Mouse (Mus musculus): Measurements from ENCODE around the gene Rabggta. TPM values are rescaled to one million over a fixed set of nuclear protein-coding genes. Genes with fewer than 3 reads are reported as not detected.
"Not testable (repeated sequence)": the region's sequence is repeated elsewhere in the genome, so short reads cannot be mapped to it uniquely, and the experiment has no call there.

Rabggta gene
- polyA plus RNA-seq (2015; fragmentation: Nextera tagmentation; extraction: Ambion mirVana): 58.9 and 60.6 TPM in 2 replicates

DNA sequence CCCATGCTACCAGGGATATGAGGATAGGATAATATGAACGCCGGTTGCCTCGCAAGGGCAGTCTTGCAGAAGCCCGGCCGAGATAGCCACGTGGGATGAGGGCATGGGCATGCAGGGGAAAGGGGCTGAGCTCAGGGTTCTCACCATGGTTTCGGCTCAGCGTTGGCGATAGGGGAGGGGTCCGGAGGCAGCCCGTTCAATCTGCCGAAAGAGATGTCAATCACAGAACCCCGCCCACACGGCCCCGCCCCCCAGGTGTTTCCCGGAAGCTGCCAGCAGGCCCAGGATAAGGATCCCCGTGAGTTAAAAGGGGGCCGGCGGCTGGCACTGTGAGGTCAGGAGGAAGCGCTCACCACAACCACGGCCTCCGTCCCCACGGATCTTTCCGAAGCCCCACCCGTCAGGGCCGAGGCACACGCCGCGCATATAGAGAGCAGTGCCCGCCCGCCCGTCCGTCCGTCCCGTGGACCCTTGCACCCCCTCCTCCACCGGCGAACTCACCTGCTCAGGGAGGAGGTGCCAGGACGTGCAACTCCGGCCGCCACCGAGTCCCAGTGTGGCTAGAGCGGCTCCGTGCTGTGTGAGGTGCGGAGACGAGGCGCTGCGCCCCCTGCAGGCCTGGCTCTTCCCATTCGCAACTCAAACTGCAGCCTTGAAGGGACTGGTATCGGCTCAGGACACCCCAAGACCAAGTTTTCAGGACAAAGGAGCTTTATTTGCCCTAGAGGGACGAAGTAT lies at the start of gene Rabggta:
TSS of gene Rabggta (minus strand) at position 564 of the 738 bp plus-strand sequence.
- Histone ChIP-seq H3K36me3 (peaks cover 12% of the 10 kb centered on the region), H3K4me1 (replicated peaks) (peaks cover 15% of the 10 kb centered on the region), H3K4me2 (peak within 1 kb of the TSS; percentile 65), H3K4me3 (peak within 1 kb of the TSS; percentile 62), H3K9me3 (no peaks in the 10 kb centered on the region), H3K9ac (peak within 1 kb of the TSS; percentile 62), H3K27ac (replicated peaks) (peak within 1 kb of the TSS; percentile 82), H3K27me3 (no peaks in the 10 kb centered on the region)
- ATAC-seq (ENCODE audit: low FRiP score, low read depth): peak; percentile 97
- WGBS: under 1% methylated on average over 49 of the region's 50 CpGs

DNA sequence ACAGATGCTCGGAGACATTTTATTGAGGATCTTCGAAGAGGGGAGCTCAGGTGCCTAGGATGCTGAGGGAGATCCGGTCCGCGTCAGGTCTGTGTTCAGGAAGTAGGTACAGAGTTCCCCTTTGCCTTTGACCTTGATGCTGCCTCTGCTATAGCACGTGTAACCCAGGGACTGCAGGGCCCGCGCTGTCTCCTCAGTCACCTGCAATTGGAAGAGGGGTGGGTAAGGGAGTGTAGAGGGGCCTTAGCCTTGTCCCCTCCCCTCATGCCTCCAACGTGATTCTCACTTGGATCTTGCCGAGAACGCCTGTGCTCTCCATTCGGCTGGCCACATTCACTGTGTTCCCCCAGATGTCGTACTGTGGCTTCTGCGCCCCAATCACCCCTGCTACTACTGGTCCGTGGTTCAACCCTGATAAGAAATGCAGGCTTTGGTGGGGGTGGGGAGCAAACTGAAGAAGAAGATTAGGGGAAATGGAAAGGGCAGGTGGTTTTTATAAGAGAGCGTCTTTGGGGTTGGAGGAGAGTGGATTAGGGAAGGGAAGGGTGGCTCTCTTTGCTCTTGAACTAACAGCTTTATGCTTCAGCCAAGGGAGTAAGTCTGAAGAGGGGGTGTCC lies 47.1 kb upstream of the Rabggta start:
- no peaks in the 10 kb centered on the region for H3K9me3 ChIP-seq
- no peak overlapping the region for H3K4me2 ChIP-seq
- H3K27me3 ChIP-seq: peaks cover 43% of the 10 kb centered on the region
- no peak overlapping the region for H3K9ac ChIP-seq
- no peaks in the 10 kb centered on the region for H3K36me3 ChIP-seq
- 78% methylated on average over 16 of the region's 16 CpGs for WGBS
- no peak overlapping the region for H3K4me3 ChIP-seq
- H3K27ac ChIP-seq (replicated peaks): no peak overlapping the region
- peaks cover 9% of the 10 kb centered on the region for H3K4me1 ChIP-seq (replicated peaks)
- no peak for ATAC-seq (ENCODE audit: low FRiP score, low read depth)

DNA sequence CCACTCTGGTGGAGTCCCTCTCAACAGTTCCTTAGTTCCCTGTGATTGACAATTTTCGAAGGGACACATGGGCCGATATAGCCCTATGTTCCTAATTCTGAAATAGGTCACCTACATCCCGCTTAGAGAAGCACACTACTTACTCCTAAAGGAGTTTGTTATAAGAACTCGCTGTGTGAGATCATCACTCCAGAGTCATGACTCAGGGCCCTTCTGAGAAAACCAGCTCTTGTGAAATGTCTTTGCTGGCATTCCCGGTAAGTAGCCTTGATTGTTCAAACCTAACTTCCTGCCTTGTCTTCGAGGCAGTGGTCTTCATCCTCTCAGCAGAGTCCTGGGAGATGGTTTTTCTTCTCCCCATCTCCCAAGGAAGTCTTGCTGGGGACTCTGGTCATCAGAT lies 46.5 kb upstream of the Rabggta start:
- peaks cover 9% of the 10 kb centered on the region for H3K4me1 ChIP-seq (replicated peaks)
- H3K36me3 ChIP-seq: no peaks in the 10 kb centered on the region
- no peaks in the 10 kb centered on the region for H3K9me3 ChIP-seq
- H3K27me3 ChIP-seq: peaks cover 46% of the 10 kb centered on the region
- no peak overlapping the region for H3K9ac ChIP-seq
- ATAC-seq (ENCODE audit: low FRiP score, low read depth): no peak
- H3K4me3 ChIP-seq: no peak overlapping the region
- WGBS: 87% methylated on average over 6 of the region's 6 CpGs
- H3K27ac ChIP-seq (replicated peaks): no peak overlapping the region
- no peak overlapping the region for H3K4me2 ChIP-seq

- Histone ChIP-seq H3K4me3 (peak overlapping the region; percentile 42), H3K9ac (peak overlapping the region; percentile 47), H3K36me3 (no peaks in the 10 kb centered on the region), H3K27me3 (peaks cover 51% of the 10 kb centered on the region), H3K4me1 (replicated peaks) (peaks cover 11% of the 10 kb centered on the region), H3K4me2 (peak overlapping the region; percentile 82), H3K27ac (replicated peaks) (no peak overlapping the region), H3K9me3 (no peaks in the 10 kb centered on the region)
- peak; percentile 49 for ATAC-seq (ENCODE audit: low FRiP score, low read depth)
- 13% methylated on average over 52 of the region's 52 CpGs for WGBS
Measured at GRCm38 (mm10) chr14:55767519-55768414, 45.7 kb upstream of the Rabggta start.

DNA sequence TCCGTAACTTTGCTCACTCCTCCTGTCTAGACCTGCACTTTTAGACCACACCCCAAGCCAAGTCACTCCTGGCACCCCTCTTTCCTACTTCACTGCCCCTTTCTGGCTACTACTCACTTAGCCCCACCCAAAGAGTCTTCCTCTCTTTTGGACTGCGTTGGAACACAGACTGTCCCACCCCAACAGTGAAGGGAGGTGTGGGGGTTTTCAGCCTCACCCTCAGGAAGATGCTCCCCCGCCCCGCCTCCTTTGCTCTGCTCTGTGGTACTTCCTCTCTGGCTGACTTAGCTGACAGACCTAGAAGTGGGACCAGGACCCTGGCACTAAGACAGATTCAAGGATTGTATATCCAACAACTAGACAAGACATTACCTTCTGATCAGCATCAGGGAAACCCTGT lies 43.6 kb upstream of the Rabggta start, which contains the start of gene Ltb4r1:
TSS of gene Ltb4r1 (plus strand) at position 267 of the 400 bp plus-strand sequence.
- Histone ChIP-seq H3K4me2 (no peak within 1 kb of the TSS), H3K36me3 (no peaks in the 10 kb centered on the region), H3K27ac (replicated peaks) (no peak within 1 kb of the TSS), H3K4me3 (no peak within 1 kb of the TSS), H3K9me3 (no peaks in the 10 kb centered on the region), H3K9ac (no peak within 1 kb of the TSS), H3K4me1 (replicated peaks) (peaks cover 24% of the 10 kb centered on the region), H3K27me3 (peaks cover 57% of the 10 kb centered on the region)
- WGBS: 70% methylated on average over 4 of the region's 4 CpGs
- no peak for ATAC-seq (ENCODE audit: low FRiP score, low read depth)

DNA sequence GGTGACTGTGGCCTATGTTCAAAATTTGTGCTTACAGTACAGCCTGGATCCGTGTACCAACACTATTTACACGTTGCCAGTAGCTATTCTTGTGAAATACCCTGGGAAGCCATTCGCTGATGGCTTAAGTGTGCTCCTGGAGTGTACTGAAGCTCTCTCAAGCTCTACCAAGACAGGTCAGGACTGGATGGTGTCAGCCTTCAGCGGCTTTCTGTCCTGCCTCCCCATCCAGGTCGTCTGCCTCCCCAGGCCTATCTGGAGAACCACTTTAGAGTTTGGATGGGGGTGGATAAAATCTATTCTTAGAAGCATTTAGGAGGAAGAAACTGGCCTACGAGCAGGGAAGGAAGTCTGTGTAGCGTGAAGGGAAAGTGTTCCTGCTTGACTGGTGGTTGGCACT lies 41.1 kb upstream of the Rabggta start:
- peaks cover 44% of the 10 kb centered on the region for H3K27me3 ChIP-seq
- no peak overlapping the region for H3K9ac ChIP-seq
- H3K36me3 ChIP-seq: no peaks in the 10 kb centered on the region
- H3K4me2 ChIP-seq: peak overlapping the region; percentile 88; the same call in 1 of the 2 replicates
- no peaks in the 10 kb centered on the region for H3K9me3 ChIP-seq
- H3K4me3 ChIP-seq: no peak overlapping the region
- ATAC-seq (ENCODE audit: low FRiP score, low read depth): no peak
- 65% methylated on average over 7 of the region's 7 CpGs for WGBS
- peaks cover 22% of the 10 kb centered on the region for H3K4me1 ChIP-seq (replicated peaks)
- no peak overlapping the region for H3K27ac ChIP-seq (replicated peaks)

GRCm38 (mm10) chr14:55762001-55762821 lies 40.1 kb upstream of the Rabggta start:
- Histone ChIP-seq H3K27me3 (peaks cover 40% of the 10 kb centered on the region), H3K9ac (peak overlapping the region; percentile 63)
- WGBS: under 1% methylated on average over 77 of the region's 77 CpGs

DNA sequence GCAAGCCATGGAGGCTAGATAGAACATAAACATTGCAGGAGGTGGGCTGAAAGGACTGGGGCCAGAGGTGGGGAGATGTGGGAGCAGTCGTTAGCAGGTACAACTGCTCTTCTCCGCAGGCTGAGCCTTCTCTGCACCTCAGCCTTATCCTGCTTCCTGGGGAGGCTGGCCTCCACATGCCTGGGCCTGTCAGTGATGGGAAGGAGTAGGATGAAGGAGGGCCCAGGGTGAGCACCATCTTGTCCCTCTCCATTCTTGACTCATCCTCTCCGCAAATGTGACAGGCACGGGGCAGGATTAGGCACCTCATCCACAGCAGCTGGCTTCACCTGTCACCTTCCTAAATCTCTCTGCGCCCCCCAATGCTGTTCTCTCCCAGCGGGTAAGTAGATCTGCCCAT lies 39.1 kb upstream of the Rabggta start, which contains the start of gene Ltb4r2:
TSS of gene Ltb4r2 (plus strand) at position 266 of the 400 bp plus-strand sequence.
- peaks cover 5% of the 10 kb centered on the region; the same call in 1 of the 2 replicates for H3K36me3 ChIP-seq
- peaks cover 33% of the 10 kb centered on the region for H3K27me3 ChIP-seq
- peak within 1 kb of the TSS; percentile 63 for H3K9ac ChIP-seq
- WGBS: 78% methylated on average over 6 of the region's 6 CpGs
- peak within 1 kb of the TSS; percentile 48 for H3K4me3 ChIP-seq
- H3K4me2 ChIP-seq: peak within 1 kb of the TSS; percentile 88
- peaks cover 15% of the 10 kb centered on the region for H3K4me1 ChIP-seq (replicated peaks)
- no peak for ATAC-seq (ENCODE audit: low FRiP score, low read depth)
- H3K27ac ChIP-seq (replicated peaks): peak within 1 kb of the TSS; percentile 62
- H3K9me3 ChIP-seq: no peaks in the 10 kb centered on the region

More at GRCm38 (mm10) chr14:55762001-55762821, 40.1 kb upstream of the Rabggta start:
- Histone ChIP-seq H3K36me3 (no peaks in the 10 kb centered on the region), H3K9me3 (no peaks in the 10 kb centered on the region), H3K4me1 (replicated peaks) (peaks cover 15% of the 10 kb centered on the region), H3K27ac (replicated peaks) (peak overlapping the region; percentile 62), H3K4me2 (peak overlapping the region; percentile 88), H3K4me3 (peak overlapping the region; percentile 48)
- ATAC-seq (ENCODE audit: low FRiP score, low read depth): peak; percentile 71

DNA sequence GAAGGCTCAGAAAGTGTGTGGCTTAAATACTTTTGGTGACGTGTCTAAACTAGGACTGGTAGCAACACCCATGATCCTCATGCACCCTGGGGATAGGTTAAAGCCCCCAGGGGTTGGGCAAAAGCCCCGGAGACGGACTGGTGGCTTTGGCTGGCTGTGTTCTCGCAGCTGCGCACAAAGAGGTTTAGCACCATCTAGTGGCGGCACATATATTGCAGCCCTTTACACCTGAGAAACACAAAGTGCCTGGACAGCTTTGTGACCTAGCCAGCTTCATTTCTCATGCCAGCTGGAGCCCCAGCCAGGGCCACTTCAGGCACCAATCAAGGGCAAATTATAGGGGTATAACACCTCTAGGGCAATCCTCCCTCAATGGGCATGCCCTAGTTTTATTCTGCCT lies 38.1 kb upstream of the Rabggta start:
- not testable (repeated sequence) for ATAC-seq (ENCODE audit: low FRiP score, low read depth); H3K4me3 ChIP-seq; H3K9ac ChIP-seq; H3K9me3 ChIP-seq; H3K27ac ChIP-seq (replicated peaks)
- peaks cover 14% of the 10 kb centered on the region for H3K36me3 ChIP-seq
- peaks cover 23% of the 10 kb centered on the region for H3K27me3 ChIP-seq
- peak overlapping the region; percentile 44 for H3K4me2 ChIP-seq
- H3K4me1 ChIP-seq (replicated peaks): peaks cover 15% of the 10 kb centered on the region
- under 1% methylated on average over 6 of the region's 6 CpGs for WGBS

GRCm38 (mm10) chr14:55758363-55758784 lies 36.3 kb upstream of the Rabggta start, which contains the start of gene Cideb:
Gene Cideb, minus strand, starts transcription at chr14:55758458.
- no peak for ATAC-seq (ENCODE audit: low FRiP score, low read depth)

DNA sequence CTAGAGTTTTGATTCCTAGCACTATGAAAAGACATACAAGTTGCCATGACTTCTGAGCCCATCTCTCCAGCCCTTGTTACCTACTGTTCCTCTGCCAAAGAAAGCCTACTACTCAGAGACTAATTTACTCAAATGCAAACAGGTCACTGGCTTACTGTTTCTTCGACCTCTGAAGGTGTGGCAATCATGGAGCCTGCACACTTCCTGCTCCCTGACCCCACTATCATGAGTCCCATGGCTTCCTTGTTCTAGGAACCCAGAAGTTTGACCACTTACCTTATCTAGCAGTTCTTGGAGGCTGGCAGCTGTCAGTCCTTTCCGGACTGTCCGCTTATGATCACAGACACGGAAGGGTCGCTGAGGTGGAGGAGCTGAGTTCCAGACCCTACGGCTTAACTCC lies 35.5 kb upstream of the Rabggta start:
- ATAC-seq (ENCODE audit: low FRiP score, low read depth): no peak
- H3K9ac ChIP-seq: no peak overlapping the region
- H3K4me2 ChIP-seq: no peak overlapping the region
- no peaks in the 10 kb centered on the region for H3K9me3 ChIP-seq
- no peak overlapping the region for H3K4me3 ChIP-seq
- H3K36me3 ChIP-seq: peaks cover 40% of the 10 kb centered on the region
- 87% methylated on average over 6 of the region's 6 CpGs for WGBS
- H3K27me3 ChIP-seq: peaks cover 6% of the 10 kb centered on the region
- no peak overlapping the region for H3K27ac ChIP-seq (replicated peaks)
- H3K4me1 ChIP-seq (replicated peaks): peaks cover 11% of the 10 kb centered on the region

More at GRCm38 (mm10) chr14:55758363-55758784, 36.3 kb upstream of the Rabggta start, which contains the start of gene Cideb:
- H3K4me1 ChIP-seq (replicated peaks): peaks cover 15% of the 10 kb centered on the region
- H3K4me2 ChIP-seq: peak within 1 kb of the TSS; percentile 29
- no peaks in the 10 kb centered on the region for H3K9me3 ChIP-seq
- H3K36me3 ChIP-seq: peaks cover 32% of the 10 kb centered on the region
- no peak within 1 kb of the TSS for H3K4me3 ChIP-seq
- WGBS: 17% methylated on average over 8 of the region's 8 CpGs
- H3K27me3 ChIP-seq: peaks cover 9% of the 10 kb centered on the region
- H3K27ac ChIP-seq (replicated peaks): no peak within 1 kb of the TSS
- no peak within 1 kb of the TSS for H3K9ac ChIP-seq

All from hindbrain, embryonic 15.5 days (tissue).